Mouse (Mus musculus) bone marrow macrophage, adult 2 months (primary cell): ENCODE measurements at regions not wholly inside any gene's neighbourhood (a gene's known extent, or its start where the extent isn't known, plus 50 kb on each side); places are given as distances from the start of the nearest gene placed in this dataset.

ENCODE experiments used
- CTCF ChIP-seq: IDR thresholded peaks from 2 replicates; pipeline ENCODE4 v1.5.1; 2012; ENCODE audit warnings: low read depth, mild to moderate bottlenecking, low read length, moderate library complexity
- POLR2A ChIP-seq: IDR thresholded peaks from 2 replicates; pipeline ENCODE4 v1.6.1; 2012; ENCODE audit warnings: mild to moderate bottlenecking, low read depth, low read length, borderline replicate concordance

- TF ChIP-seq CTCF (no peak), POLR2A (no peak)
Measured at GRCm38 (mm10) chr2:84265002-84265401, 160.2 kb downstream of the Calcrl start.
